Mouse (Mus musculus): ENCODE data around the gene Tmem30a. TPM values are rescaled to one million over a fixed set of nuclear protein-coding genes. Genes with fewer than 3 reads are reported as not detected.

Tmem30a gene
- polyA plus RNA-seq, 1 experiment from 2014 or later = 98.0 TPM

DNA sequence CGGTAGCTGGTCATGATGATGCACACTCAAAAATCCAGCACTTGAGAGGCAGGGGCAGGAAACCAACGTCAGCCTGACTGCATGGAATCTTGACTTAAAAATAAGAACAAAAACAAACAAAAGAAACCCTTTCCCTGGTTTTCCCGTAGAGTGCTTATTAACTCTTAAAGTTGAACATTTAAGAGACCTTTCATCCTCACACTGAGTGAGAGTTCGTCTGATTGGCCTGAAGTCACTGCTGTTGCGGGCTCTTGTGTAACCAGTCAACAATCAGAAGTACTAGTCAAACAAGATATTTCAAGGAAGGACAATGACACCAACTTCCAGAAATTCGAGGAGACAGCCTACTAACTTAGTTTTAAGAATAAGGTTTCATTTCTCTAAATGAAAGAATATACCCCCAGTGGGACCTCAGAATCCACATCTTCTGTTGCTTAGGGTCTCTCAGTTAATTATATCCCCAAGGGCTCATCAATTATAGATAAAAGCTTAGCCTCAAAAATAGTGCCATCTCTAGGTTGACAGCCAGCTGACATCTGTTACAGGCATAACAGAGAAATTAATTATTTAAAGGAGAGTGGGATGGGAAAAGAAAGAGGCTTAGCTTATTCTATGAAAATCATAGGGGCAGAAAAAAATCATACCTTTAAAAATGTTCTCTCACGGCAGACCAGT is 3.3 kb upstream of the Tmem30a start:
- Histone ChIP-seq H3K27me3 (ENCODE audit: insufficient read depth, low read length) (no peaks in the 10 kb centered on the region), H3K4me1 (replicated peaks; ENCODE audit: insufficient read depth, low read length) (no peaks in the 10 kb centered on the region), H3K9me3 (replicated peaks; ENCODE audit: low read length) (no peaks in the 10 kb centered on the region), H3K9ac (ENCODE audit: low read depth, low read length) (no peak overlapping the region), H3K4me3 (replicated peaks; ENCODE audit: low read depth, low read length) (no peak overlapping the region), H3K27ac (no peak overlapping the region), H3K36me3 (ENCODE audit: insufficient read depth, low read length) (no peaks in the 10 kb centered on the region), H3K4me2 (ENCODE audit: low read length) (no peak overlapping the region)
- TF ChIP-seq CTCF (IDR thresholded peaks at IDR 0.05; ENCODE audit: low read depth) = no peak
- no peak for DNase-seq (ENCODE audit: low spot score)
- ATAC-seq (replicated peaks; ENCODE audit: low FRiP score, low read depth) = no peak
- 67% methylated on average over 7 of the region's 7 CpGs for WGBS

DNA sequence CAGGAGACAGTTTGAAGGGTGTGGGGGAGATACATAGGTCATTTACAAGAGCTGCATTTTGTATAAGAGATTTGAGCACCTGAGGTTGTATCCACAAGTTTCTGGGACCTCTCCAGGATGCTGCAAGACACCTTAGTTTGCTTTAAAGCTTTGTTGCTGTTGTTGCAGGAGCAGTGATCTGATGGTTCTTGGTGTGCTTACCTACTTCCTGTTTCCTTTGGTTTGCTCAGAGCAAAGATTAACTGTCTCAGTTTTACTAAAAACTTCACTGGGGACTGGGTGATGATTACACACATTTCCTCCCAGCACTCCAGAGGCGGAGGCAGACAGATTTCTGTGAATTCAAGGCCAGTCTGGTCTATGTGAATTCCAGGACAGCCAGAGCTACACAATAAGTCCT is 1.8 kb upstream of the Tmem30a start:
- ATAC-seq (replicated peaks; ENCODE audit: low FRiP score, low read depth) (no peak), DNase-seq (ENCODE audit: low spot score) (no peak)
- no peak overlapping the region for H3K27ac ChIP-seq
- no peaks in the 10 kb centered on the region for H3K27me3 ChIP-seq (ENCODE audit: insufficient read depth, low read length)
- H3K4me2 ChIP-seq (ENCODE audit: low read length) = no peak overlapping the region
- no peak for TF ChIP-seq CTCF (IDR thresholded peaks at IDR 0.05; ENCODE audit: low read depth)
- H3K4me3 ChIP-seq (replicated peaks; ENCODE audit: low read depth, low read length) = no peak overlapping the region
- 0 out of 2 replicates have a peak, but pooled peaks cover 3% of the 10 kb centered on the region for H3K4me1 ChIP-seq (replicated peaks; ENCODE audit: insufficient read depth, low read length)
- no peaks in the 10 kb centered on the region for H3K36me3 ChIP-seq (ENCODE audit: insufficient read depth, low read length)
- H3K9ac ChIP-seq (ENCODE audit: low read depth, low read length) = no peak overlapping the region
- no peaks in the 10 kb centered on the region for H3K9me3 ChIP-seq (replicated peaks; ENCODE audit: low read length)
- WGBS = 73% methylated on average over 1 of the region's 1 CpGs

DNA sequence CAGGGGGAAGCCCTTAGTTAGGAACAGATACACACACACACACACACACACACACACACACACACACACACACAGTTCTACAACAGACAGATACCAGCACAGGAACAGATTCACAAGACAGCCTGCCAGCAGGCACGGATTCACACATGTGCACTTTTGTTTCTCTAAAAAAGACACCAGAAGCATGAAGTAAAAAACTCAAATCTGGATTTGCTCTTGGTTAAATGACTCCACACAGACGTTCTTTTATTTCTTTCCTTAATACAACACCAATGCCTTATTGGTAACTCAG is 7.6 kb downstream of the Tmem30a start:
- WGBS = 71% methylated on average over 2 of the region's 2 CpGs
- H3K36me3 ChIP-seq (ENCODE audit: insufficient read depth, low read length) = no peaks in the 10 kb centered on the region
- H3K27ac ChIP-seq = no peak overlapping the region
- TF ChIP-seq CTCF (IDR thresholded peaks at IDR 0.05; ENCODE audit: low read depth) = no peak
- no peak overlapping the region for H3K9ac ChIP-seq (ENCODE audit: low read depth, low read length)
- no peaks in the 10 kb centered on the region for H3K27me3 ChIP-seq (ENCODE audit: insufficient read depth, low read length)
- DNase-seq (ENCODE audit: low spot score) = no peak
- no peaks in the 10 kb centered on the region for H3K4me1 ChIP-seq (replicated peaks; ENCODE audit: insufficient read depth, low read length)
- H3K4me2 ChIP-seq (ENCODE audit: low read length) = no peak overlapping the region
- H3K9me3 ChIP-seq (replicated peaks; ENCODE audit: low read length) = no peaks in the 10 kb centered on the region
- H3K4me3 ChIP-seq (replicated peaks; ENCODE audit: low read depth, low read length) = no peak overlapping the region
- ATAC-seq (replicated peaks; ENCODE audit: low FRiP score, low read depth) = no peak

DNA sequence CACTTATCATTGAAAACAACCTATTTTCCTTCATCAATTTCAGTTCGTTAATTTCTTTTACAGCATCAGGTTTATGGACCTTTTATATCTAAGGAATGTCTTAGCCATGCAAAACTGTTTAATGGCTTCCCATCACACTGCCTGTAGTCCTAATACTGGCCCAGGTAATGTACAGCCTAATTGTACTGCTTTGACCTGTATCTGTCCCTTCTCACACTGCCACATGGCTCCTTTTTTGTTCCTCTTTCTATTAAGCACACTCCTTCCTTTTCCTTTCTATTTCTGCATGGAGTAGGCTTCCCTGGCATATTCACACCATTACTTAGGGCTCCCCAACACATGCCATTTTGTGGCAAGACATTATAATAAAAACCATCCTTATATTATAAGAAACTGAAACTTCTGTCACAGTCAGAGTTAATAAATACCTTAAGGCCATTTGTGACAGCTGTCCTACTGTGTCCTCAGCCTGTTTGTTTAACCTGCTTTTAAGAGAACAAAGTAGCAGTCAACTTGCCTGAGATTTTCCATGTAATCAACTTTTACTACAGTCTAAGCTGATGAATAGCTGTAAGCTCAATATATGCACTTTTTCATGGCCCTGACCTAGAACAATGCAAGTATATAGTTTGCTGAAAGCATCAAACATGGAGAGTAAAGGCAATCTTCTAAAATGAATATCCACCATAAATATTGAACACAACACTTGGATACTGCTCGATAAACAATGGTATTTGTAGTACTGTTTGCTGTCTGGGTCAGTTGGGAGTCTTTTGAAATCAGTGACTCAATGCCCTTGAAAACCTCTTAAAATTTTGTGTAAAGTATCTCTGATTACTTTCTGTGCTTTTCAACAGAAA is 8.1 kb downstream of the Tmem30a start:
- Histone ChIP-seq H3K4me2 (ENCODE audit: low read length) (no peak overlapping the region), H3K27me3 (ENCODE audit: insufficient read depth, low read length) (no peaks in the 10 kb centered on the region), H3K9me3 (replicated peaks; ENCODE audit: low read length) (no peaks in the 10 kb centered on the region), H3K9ac (ENCODE audit: low read depth, low read length) (no peak overlapping the region), H3K4me3 (replicated peaks; ENCODE audit: low read depth, low read length) (no peak overlapping the region), H3K4me1 (replicated peaks; ENCODE audit: insufficient read depth, low read length) (no peaks in the 10 kb centered on the region), H3K36me3 (ENCODE audit: insufficient read depth, low read length) (no peaks in the 10 kb centered on the region), H3K27ac (no peak overlapping the region)
- no peak for DNase-seq (ENCODE audit: low spot score)
- ATAC-seq (replicated peaks; ENCODE audit: low FRiP score, low read depth) = no peak
- 82% methylated on average over 2 of the region's 2 CpGs for WGBS
- no peak for TF ChIP-seq CTCF (IDR thresholded peaks at IDR 0.05; ENCODE audit: low read depth)

DNA sequence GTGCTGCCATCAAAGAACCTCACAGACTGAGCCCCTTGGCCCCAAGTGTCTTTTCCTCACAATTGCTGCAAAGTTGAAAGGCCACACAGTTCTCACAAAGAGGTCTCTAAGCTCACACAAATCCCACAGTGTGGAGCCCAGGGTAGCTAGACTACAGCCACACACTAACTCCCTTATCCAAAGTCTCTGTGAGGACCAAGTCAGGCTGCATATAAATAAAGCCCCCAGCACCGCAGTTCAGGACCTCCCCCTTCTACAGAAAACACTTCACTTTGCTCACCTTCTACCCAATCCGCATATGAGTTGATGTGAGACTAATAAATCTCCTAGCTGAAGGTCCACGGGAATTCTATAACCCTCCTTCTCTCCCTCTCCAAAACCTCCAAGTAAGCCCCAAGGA is 8.9 kb downstream of the Tmem30a start:
- H3K27ac ChIP-seq = no peak overlapping the region
- no peaks in the 10 kb centered on the region for H3K9me3 ChIP-seq (replicated peaks; ENCODE audit: low read length)
- no peak overlapping the region for H3K9ac ChIP-seq (ENCODE audit: low read depth, low read length)
- no peak overlapping the region for H3K4me2 ChIP-seq (ENCODE audit: low read length)
- H3K4me1 ChIP-seq (replicated peaks; ENCODE audit: insufficient read depth, low read length) = no peaks in the 10 kb centered on the region
- H3K4me3 ChIP-seq (replicated peaks; ENCODE audit: low read depth, low read length) = no peak overlapping the region
- TF ChIP-seq CTCF (IDR thresholded peaks at IDR 0.05; ENCODE audit: low read depth) = no peak
- no peak for ATAC-seq (replicated peaks; ENCODE audit: low FRiP score, low read depth)
- H3K27me3 ChIP-seq (ENCODE audit: insufficient read depth, low read length) = no peaks in the 10 kb centered on the region
- no peak for DNase-seq (ENCODE audit: low spot score)
- no peaks in the 10 kb centered on the region for H3K36me3 ChIP-seq (ENCODE audit: insufficient read depth, low read length)
- WGBS = 43% methylated on average over 3 of the region's 3 CpGs

DNA sequence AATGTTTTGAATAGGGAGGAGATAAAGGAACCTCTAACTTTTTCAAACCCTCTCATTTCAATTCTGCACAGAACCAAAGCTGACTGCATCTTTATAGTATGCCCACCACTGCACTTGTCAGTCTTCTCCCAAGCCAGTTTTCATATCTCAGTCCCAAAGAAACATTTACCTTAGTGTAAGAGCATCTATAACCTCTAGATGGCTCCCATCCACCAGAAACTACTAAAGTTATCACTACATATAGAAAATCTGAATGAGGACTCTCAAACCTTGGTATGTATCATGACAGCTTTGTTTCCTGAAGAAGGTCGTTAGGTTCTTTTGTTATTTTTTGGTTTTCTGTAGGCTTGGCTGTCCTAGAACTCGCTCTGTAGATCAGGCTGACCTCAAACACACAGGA is 14.0 kb downstream of the Tmem30a start:
- no peaks in the 10 kb centered on the region for H3K4me1 ChIP-seq (replicated peaks; ENCODE audit: insufficient read depth, low read length)
- no peaks in the 10 kb centered on the region for H3K9me3 ChIP-seq (replicated peaks; ENCODE audit: low read length)
- 57% methylated on average over 2 of the region's 2 CpGs for WGBS
- ATAC-seq (replicated peaks; ENCODE audit: low FRiP score, low read depth) (no peak), DNase-seq (ENCODE audit: low spot score) (peak; percentile 55)
- no peak overlapping the region for H3K4me3 ChIP-seq (replicated peaks; ENCODE audit: low read depth, low read length)
- no peaks in the 10 kb centered on the region for H3K27me3 ChIP-seq (ENCODE audit: insufficient read depth, low read length)
- no peak overlapping the region for H3K27ac ChIP-seq
- peak; percentile 65 for TF ChIP-seq CTCF (IDR thresholded peaks at IDR 0.05; ENCODE audit: low read depth)
- H3K9ac ChIP-seq (ENCODE audit: low read depth, low read length) = no peak overlapping the region
- H3K36me3 ChIP-seq (ENCODE audit: insufficient read depth, low read length) = peaks cover 6% of the 10 kb centered on the region; the same call in 1 of the 2 replicates
- no peak overlapping the region for H3K4me2 ChIP-seq (ENCODE audit: low read length)

Measured in kidney, postnatal 0 days (tissue).